Mouse (Mus musculus) lung, postnatal 0 days (tissue): ENCODE data around the gene Ifna7.
"Not testable (repeated sequence)": the region's sequence is repeated elsewhere in the genome, so short reads cannot be mapped to it uniquely, and the experiment has no call there.

ENCODE experiments used
- CTCF ChIP-seq: IDR thresholded peaks from 2 replicates; pipeline ENCODE4 v1.5.1; 2016; ENCODE audit warnings: antibody characterized with exemption, mild to moderate bottlenecking
- EP300 ChIP-seq: IDR thresholded peaks from 2 replicates; pipeline ENCODE4 v1.6.1; 2016; ENCODE audit warnings: antibody characterized with exemption, mild to moderate bottlenecking, control low read depth

DNA sequence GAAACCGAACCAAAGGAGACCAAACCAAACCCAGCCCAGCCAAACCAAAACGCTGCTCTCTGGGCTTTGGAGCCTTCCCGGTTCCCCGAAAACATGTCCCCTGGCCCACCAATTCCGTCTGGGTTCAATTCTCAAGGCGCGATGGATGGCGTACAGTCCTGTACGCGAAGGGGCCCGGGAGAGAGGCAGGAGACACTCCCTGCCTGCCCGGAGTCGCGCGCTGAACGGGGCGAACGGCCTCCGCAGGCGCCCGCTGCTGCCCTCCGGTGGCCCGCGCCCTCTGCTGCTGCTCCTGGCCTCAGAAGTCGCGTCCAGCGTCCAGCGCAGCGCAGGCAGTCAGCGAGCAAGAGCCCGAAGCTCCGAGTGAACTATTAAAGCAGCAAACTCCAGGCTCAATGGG, 42.5 kb upstream of the Ifna7 start, which contains the start of gene Gm13290:
- not testable (repeated sequence) for TF ChIP-seq CTCF, EP300
